Mouse (Mus musculus) layer of hippocampus, adult 2 months (tissue): ENCODE measurements around the gene Npff. TPM values are rescaled to one million over a fixed set of nuclear protein-coding genes. Genes with fewer than 3 reads are reported as not detected.

ENCODE experiments used
- DNase-seq, 2 experiments: peaks; one replicate each; pipeline ENCODE4 v3.0.0; 2022; ENCODE audit warnings: low spot score in 2 of 2
- H3K27ac ChIP-seq: fragments of 200-600 bp; 2 replicates; pipeline ENCODE4 v1.8.1; 2022
- H3K4me3 ChIP-seq: fragments of 200-600 bp; 2 replicates; pipeline ENCODE4 v1.8.1; 2022; ENCODE audit warnings: mild to moderate bottlenecking
- CTCF ChIP-seq: fragments of 200-600 bp; conservative IDR thresholded peaks from 2 replicates; pipeline ENCODE4 v1.8.1; 2022; ENCODE audit warnings: antibody characterized with exemption, mild to moderate bottlenecking, moderate library complexity
- total RNA-seq, 2 experiments: library from RNA; stranded (reverse); gene quantifications; 2 replicates each; pipeline ENCODE4 v1.2.3; 2021

The Npff gene
- total RNA-seq, 2 experiments from 2014 or later: 5.5 TPM

DNA sequence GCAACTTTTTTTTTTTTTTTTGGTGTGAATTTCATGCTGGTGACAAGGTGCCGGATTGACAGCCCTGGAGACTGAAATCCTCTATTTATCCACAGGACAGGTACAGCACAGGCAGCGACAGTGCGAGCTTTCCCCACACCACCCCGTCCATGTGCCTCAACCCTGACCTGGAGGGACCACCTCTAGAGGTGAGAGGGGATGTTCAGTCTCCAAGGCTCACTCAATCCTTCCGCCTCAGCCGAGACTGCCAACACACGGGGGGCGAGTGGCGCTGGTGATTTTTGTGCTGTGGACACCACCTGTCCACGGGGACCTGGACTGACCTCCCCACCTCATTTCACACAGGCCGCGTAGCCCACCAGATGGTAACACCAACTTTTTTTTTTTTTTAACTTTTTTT, 38.9 kb downstream of the Npff start:
- no peak for DNase-seq
- no peak for TF ChIP-seq CTCF
- Histone ChIP-seq H3K27ac (no peak overlapping the region), H3K4me3 (no peak overlapping the region)

DNA sequence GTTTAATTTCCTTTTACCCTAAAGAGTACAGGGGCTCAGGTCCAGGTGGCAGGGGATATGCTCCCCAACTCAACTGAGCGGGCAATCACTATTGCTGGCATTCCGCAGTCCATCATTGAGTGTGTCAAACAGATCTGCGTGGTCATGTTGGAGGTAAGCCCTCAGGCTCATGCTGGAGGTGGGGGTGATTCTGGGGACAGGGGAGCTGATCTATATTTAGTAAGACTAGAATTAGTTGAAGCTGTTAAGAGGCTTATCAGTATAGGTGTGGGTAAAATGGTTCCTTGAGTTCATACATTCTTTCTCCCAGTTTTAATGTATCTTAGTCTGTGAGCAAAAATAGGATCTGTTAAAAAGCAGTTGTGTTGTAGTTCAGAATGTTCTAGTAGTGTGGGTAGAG, 41.6 kb downstream of the Npff start:
- Histone ChIP-seq H3K27ac (no peak overlapping the region), H3K4me3 (no peak overlapping the region)
- no peak for DNase-seq
- no peak for TF ChIP-seq CTCF

DNA sequence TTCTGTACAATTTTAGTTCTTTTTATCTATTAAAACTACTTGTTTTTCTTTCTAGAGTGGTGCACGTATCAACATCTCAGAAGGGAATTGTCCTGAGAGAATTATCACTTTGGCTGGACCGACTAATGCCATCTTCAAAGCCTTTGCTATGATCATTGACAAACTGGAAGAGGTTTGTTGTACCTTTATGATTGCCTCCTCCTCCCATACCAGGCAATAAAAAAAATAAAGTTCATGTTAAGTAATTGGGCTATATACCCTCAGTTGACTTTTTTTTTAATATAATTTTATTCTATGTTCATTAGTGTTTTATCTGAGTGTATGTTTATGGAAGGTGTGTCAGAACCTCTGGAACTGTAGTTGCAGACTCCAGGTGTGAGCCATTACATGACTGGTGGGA, 50.2 kb downstream of the Npff start:
- H3K27ac ChIP-seq: no peak overlapping the region
- no peak for DNase-seq
- TF ChIP-seq CTCF: no peak
- H3K4me3 ChIP-seq: no peak overlapping the region

Other genes with a start within 250 kb of the Npff start
- gene Mfsd5, start 245.5 kb downstream of the Npff start, total RNA-seq: 10 to 100 TPM; 34.2 to 40.9 TPM
- 1 to 10 TPM; 1.7 to 2.1 TPM for gene Espl1, start 228.7 kb downstream of the Npff start, total RNA-seq
- 100 to 1,000 TPM; 433 to 437 TPM for gene Pfdn5, start 198.8 kb downstream of the Npff start, total RNA-seq
- gene Myg1, start 193.2 kb downstream of the Npff start, total RNA-seq: 10 to 100 TPM; 61.0 to 70.2 TPM
- gene Aaas, start 174.2 kb downstream of the Npff start, total RNA-seq: 10 to 100 TPM; 24.5 to 26.5 TPM
- under 1 TPM; 0.32 to 0.49 TPM for gene Sp7, start 157.8 kb downstream of the Npff start, total RNA-seq
- gene Sp1, start 118.8 kb downstream of the Npff start, total RNA-seq: 10 to 100 TPM; 23.1 to 33.0 TPM
- 1 to 10 TPM in 1 of 2 experiments, under 1 TPM in 1; 0.66 to 1.2 TPM for gene Amhr2, start 79.6 kb downstream of the Npff start, total RNA-seq
- 10 to 100 TPM; 40.2 to 42.7 TPM for gene Prr13, start 65.9 kb downstream of the Npff start, total RNA-seq
- gene Pcbp2, start 54.4 kb downstream of the Npff start, total RNA-seq: 100 to 1,000 TPM; 496 to 505 TPM
- not detected for gene Gm10337, start 21.2 kb downstream of the Npff start, total RNA-seq
- gene Map3k12, start 7.9 kb downstream of the Npff start, total RNA-seq: 10 to 100 TPM; 95.0 to 99.9 TPM
- gene Tarbp2, start 6.8 kb downstream of the Npff start, total RNA-seq: 10 to 100 TPM; 36.2 to 37.7 TPM
- not detected for gene Gm28047, start 100.1 kb upstream of the Npff start, total RNA-seq
- gene Atf7, start 100.5 kb upstream of the Npff start, total RNA-seq: 10 to 100 TPM; 45.5 to 46.4 TPM
- 10 to 100 TPM; 11.0 to 11.5 TPM for gene Atp5g2, start 147.4 kb upstream of the Npff start, total RNA-seq
- gene Calcoco1, start 197.2 kb upstream of the Npff start, total RNA-seq: 10 to 100 TPM; 95.4 to 96.9 TPM